Mouse (Mus musculus) gastrocnemius, adult 18-20 months (tissue): ENCODE results near the gene Hpcal4. TPM values are rescaled to one million over a fixed set of nuclear protein-coding genes. Genes with fewer than 3 reads are reported as not detected.
A peak's percentile ranks its signal among the peaks of the same experiment; 100 is the strongest.

ENCODE experiments used
- DNase-seq: peaks from one replicate; pipeline ENCODE4 v3.0.0; 2021; ENCODE audit warnings: low spot score
- total RNA-seq, 2 experiments: library from RNA; stranded (reverse); gene quantifications; 2 replicates each; pipeline ENCODE4 v1.2.3; 2021

The Hpcal4 gene
- total RNA-seq, 2 experiments from 2014 or later: not detected

- peak; percentile 62 for DNase-seq
Observed at GRCm38 (mm10) chr4:123237386-123238266, 54.6 kb downstream of the Hpcal4 start.

DNA sequence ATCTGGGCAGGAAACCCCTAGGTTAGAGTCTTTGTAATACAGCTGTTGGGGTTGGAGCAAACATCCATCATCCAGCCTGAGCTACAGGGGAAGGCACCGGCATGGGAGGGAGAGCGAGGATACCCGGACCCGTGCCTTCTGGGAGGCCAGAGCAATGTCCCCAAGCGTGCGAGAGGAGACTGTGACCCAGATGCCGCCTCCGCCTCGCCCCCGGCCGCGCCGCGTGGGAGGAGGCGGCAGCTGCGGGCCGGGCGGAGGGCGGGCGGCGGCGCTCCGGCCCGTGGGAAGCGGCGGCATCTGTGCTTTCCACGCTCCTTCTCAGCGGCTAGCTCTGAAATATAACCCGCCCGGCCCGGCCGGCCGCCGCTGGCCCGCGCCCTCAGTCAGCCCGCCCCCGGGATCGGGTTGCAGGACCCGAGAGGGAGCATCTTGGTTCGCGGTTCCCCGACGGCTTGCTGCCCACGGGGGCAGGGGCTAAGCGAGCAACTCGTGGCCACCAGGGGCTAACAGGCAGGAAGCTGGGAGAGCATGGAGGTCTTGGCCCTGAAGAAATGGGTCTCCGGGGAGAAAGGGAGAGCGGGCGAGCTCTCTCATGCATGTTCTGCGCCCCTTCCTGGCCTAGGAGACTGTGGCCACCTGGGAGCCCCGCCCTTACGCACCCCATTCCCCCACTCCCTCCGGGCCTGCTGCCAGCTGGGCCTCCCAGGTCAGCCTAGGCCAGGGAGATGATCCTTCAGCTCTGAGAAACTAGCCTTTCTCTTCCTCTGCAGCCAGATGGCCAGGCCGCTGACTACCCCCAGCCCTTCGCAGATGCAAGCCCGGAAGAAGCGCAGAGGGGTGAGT is 56.6 kb downstream of the Hpcal4 start:
- peak; percentile 83 for DNase-seq

Other genes starting within 250 kb of the Hpcal4 start
- under 1 TPM; 0.39 to 0.81 TPM for gene Mfsd2a, start 222.0 kb upstream of the Hpcal4 start, total RNA-seq
- under 1 TPM; 0.12 to 0.64 TPM for gene Mycl, start 187.6 kb upstream of the Hpcal4 start, total RNA-seq
- 1 to 10 TPM; 6.5 to 6.8 TPM for gene Trit1, start 166.6 kb upstream of the Hpcal4 start, total RNA-seq
- gene Bmp8b, start 78.1 kb upstream of the Hpcal4 start, total RNA-seq: not detected
- gene Oxct2b, start 67.0 kb upstream of the Hpcal4 start, total RNA-seq: not detected
- gene Ppie, start 43.3 kb upstream of the Hpcal4 start, total RNA-seq: 10 to 100 TPM; 20.5 to 20.9 TPM
- gene Nt5c1a, start 18.3 kb downstream of the Hpcal4 start, total RNA-seq: 10 to 100 TPM; 41.3 to 43.9 TPM
- 1 to 10 TPM; 2.8 to 5.2 TPM for gene Heyl, start 50.3 kb downstream of the Hpcal4 start, total RNA-seq
- gene Pabpc4, start 79.1 kb downstream of the Hpcal4 start, total RNA-seq: 100 to 1,000 TPM; 307 to 316 TPM
- under 1 TPM in 1 of 2 experiments, not detected in 1; 0.25 TPM for gene Oxct2a, start 140.4 kb downstream of the Hpcal4 start, total RNA-seq
- under 1 TPM; 0.50 to 0.78 TPM for gene Bmp8a, start 160.0 kb downstream of the Hpcal4 start, total RNA-seq